Comparison of ENCODE assay signal across 10 mouse cellular contexts in the genomic region with DNA sequence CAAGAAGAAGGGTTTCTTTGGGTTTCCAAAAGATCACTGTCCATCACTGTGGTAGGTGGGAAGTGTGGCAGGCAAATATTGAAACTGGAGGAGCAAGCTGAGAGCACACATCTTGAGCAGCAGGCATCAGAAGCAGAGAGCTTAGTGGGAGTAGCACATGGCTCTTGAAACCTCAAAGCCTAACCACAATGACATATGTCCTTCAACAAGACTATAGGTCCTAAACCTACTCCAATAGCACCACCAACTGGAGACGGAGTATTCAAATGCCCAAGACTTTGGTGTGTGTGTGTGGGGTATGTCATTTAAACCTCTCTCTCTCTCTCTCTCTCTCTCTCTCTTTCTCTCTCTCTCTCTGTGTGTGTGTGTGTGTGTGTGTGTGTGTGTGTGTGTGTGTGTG.
DNase-seq lines count a peak whose midpoint lies in the region; ATAC-seq and TF ChIP-seq lines count a peak whose summit lies in the region.
"Had no signal": no experiment of that assay in that cellular context is flagged by ENCODE, and none has a peak within 500 bp of the region (broad histone marks: within the 10 kb centered on the region; RNA-seq: fewer than 3 reads in every experiment).

No protein-coding gene starts in this region.

- no peak overlapping the region for H3K27ac ChIP-seq in heart, postnatal 0 days (ENCODE audit: low read depth)
- H3K27ac ChIP-seq in heart, embryonic 12.5 days (ENCODE audit: poor library complexity, severe bottlenecking): no peak overlapping the region
- H3K27ac ChIP-seq: forebrain, embryonic 10.5 days; limb, embryonic 15.5 days had no signal

- no peak for DNase-seq in heart, postnatal 0 days (ENCODE audit: low spot score)
- DNase-seq in embryo, embryonic 10.5 days (ENCODE audit: low spot score): peak; percentile 52
- DNase-seq in lung, postnatal 36 days: peak; percentile 71
- no peak for DNase-seq in ovary, postnatal 10 days (ENCODE audit: low spot score)
- DNase-seq in layer of hippocampus, postnatal 14 days (ENCODE audit: low spot score in 2 of 2): no peak
- no peak for DNase-seq in adrenal gland, postnatal 10 days

- H3K36me3 ChIP-seq in heart, postnatal 0 days (replicated peaks; ENCODE audit: control insufficient read depth, insufficient read depth, low read length): no peaks in the 10 kb centered on the region
- H3K36me3 ChIP-seq in heart, embryonic 12.5 days: no peaks in the 10 kb centered on the region
- H3K36me3 ChIP-seq: forebrain, embryonic 10.5 days; limb, embryonic 15.5 days had no signal

- 0 out of 2 replicates have a peak, but pooled peaks cover 6% of the 10 kb centered on the region for H3K4me1 ChIP-seq in heart, postnatal 0 days (ENCODE audit: control insufficient read depth, insufficient read depth)
- H3K4me1 ChIP-seq in heart, embryonic 12.5 days (replicated peaks): peaks cover 8% of the 10 kb centered on the region
- H3K4me1 ChIP-seq: forebrain, embryonic 10.5 days had no signal

- no peaks in the 10 kb centered on the region for H3K27me3 ChIP-seq in heart, postnatal 0 days (ENCODE audit: control insufficient read depth, insufficient read depth, low read length)
- H3K27me3 ChIP-seq in heart, embryonic 12.5 days (replicated peaks): no peaks in the 10 kb centered on the region
- H3K27me3 ChIP-seq: limb, embryonic 15.5 days had no signal

- no peaks in the 10 kb centered on the region for H3K9me3 ChIP-seq in heart, postnatal 0 days (replicated peaks; ENCODE audit: control insufficient read depth, low read length)
- H3K9me3 ChIP-seq in heart, embryonic 12.5 days (replicated peaks): no peaks in the 10 kb centered on the region
- H3K9me3 ChIP-seq: forebrain, embryonic 10.5 days; limb, embryonic 15.5 days had no signal

- no peak overlapping the region for H3K4me3 ChIP-seq in heart, postnatal 0 days (ENCODE audit: low read depth, low read length)
- H3K4me3 ChIP-seq in heart, embryonic 12.5 days: no peak overlapping the region
- H3K4me3 ChIP-seq: forebrain, embryonic 10.5 days; limb, embryonic 15.5 days had no signal

- no peak overlapping the region for H3K9ac ChIP-seq in heart, postnatal 0 days (replicated peaks; ENCODE audit: low read depth, low read length)
- H3K9ac ChIP-seq in heart, embryonic 12.5 days: no peak overlapping the region
- H3K9ac ChIP-seq: limb, embryonic 15.5 days had no signal

- no peak overlapping the region for H3K4me2 ChIP-seq in heart, postnatal 0 days (ENCODE audit: low read depth, low read length)
- no peak overlapping the region for H3K4me2 ChIP-seq in heart, embryonic 12.5 days
- H3K4me2 ChIP-seq: limb, embryonic 15.5 days had no signal

- peak; percentile 62 for TF ChIP-seq CTCF in heart, postnatal 0 days (IDR thresholded peaks at IDR 0.05; ENCODE audit: low read depth)

- WGBS in heart, postnatal 0 days: 41% methylated on average over 1 of the region's 1 CpGs
- 53% methylated on average over 1 of the region's 1 CpGs for WGBS in heart, embryonic 12.5 days

- no peak for TF ChIP-seq EP300 in heart, postnatal 0 days (IDR thresholded peaks at IDR 0.05; ENCODE audit: low read depth)

- ATAC-seq in heart, postnatal 0 days (ENCODE audit: insufficient read depth, low read depth): 0 out of 2 replicates have a peak, but pooled peaks have one; percentile 51
- ATAC-seq in heart, embryonic 12.5 days (ENCODE audit: insufficient number of reproducible peaks, low FRiP score): no peak
- peak; percentile 95 for ATAC-seq in CD4-positive, CD25-positive, alpha-beta regulatory T cell, adult 4 months

Comparison
In these comparisons a context has a peak if more than half of its experiments do, and no peak if none do; other contexts are left out.
1. DNase-seq: peak in embryo, embryonic 10.5 days (single experiment) and lung, postnatal 36 days (single experiment); none in heart, postnatal 0 days (single experiment), ovary, postnatal 10 days (single experiment), layer of hippocampus, postnatal 14 days (0 of 2) and adrenal gland, postnatal 10 days (single experiment).